Mouse (Mus musculus) lung, embryonic 16.5 days (tissue): ENCODE data around the gene Ric3. TPM values are rescaled to one million over a fixed set of nuclear protein-coding genes. Genes with fewer than 3 reads are reported as not detected.

Experiments used
- ATAC-seq: fragments of 200-750 bp; cut with Nextera tagmentation; 2 replicates; pipeline ENCODE4 v1.8.0; 2017; ENCODE audit warnings: low read depth, mild to moderate bottlenecking, moderate library complexity
- H3K27ac ChIP-seq: fragments of 300-500 bp; sonication (generic); 2 replicates; pipeline ENCODE4 v1.5.1; 2014; ENCODE audit warnings: mild to moderate bottlenecking, control low read depth, low read length
- H3K27me3 ChIP-seq: fragments of 300-500 bp; sonication (generic); 2 replicates; pipeline ENCODE4 v1.6.1; 2014; ENCODE audit warnings: low read depth, low read length, mixed read lengths; ENCODE audit not compliant: control insufficient read depth, insufficient read depth
- H3K36me3 ChIP-seq: fragments of 300-500 bp; sonication (generic); 2 replicates; pipeline ENCODE4 v1.6.1; 2014; ENCODE audit warnings: low read length; ENCODE audit not compliant: control insufficient read depth, insufficient read depth
- H3K4me1 ChIP-seq: fragments of 300-500 bp; sonication (generic); replicated peaks from 2 replicates; pipeline ENCODE4 v1.6.1; 2014; ENCODE audit warnings: low read length, mixed read lengths; ENCODE audit not compliant: control insufficient read depth, insufficient read depth
- H3K4me2 ChIP-seq: fragments of 300-500 bp; sonication (generic); 2 replicates; pipeline ENCODE4 v1.6.1; 2014; ENCODE audit warnings: low read depth, low read length, control low read depth
- H3K4me3 ChIP-seq: fragments of 300-500 bp; sonication (generic); 2 replicates; pipeline ENCODE4 v1.5.1; 2014; ENCODE audit warnings: mild to moderate bottlenecking, low read length, control low read depth
- H3K9ac ChIP-seq: fragments of 300-500 bp; sonication (generic); 2 replicates; pipeline ENCODE4 v1.6.1; 2014; ENCODE audit warnings: low read length, control low read depth
- H3K9me3 ChIP-seq: fragments of 300-500 bp; sonication (generic); 2 replicates; pipeline ENCODE4 v1.6.1; 2016; ENCODE audit warnings: low read length; ENCODE audit not compliant: control insufficient read depth
- WGBS: fragments of 180-500 bp; shearing (Covaris S2); extraction: QIAGEN DNeasy Blood & Tissue Kit; methylation state at CpG from one replicate; pipeline ENCODE4 v1.1.7; 2014; 5-methylcytosine and 5-hydroxymethylcytosine counted together
- polyA plus RNA-seq: library from polyadenylated mRNA; unstranded; fragments of >200 nt; fragmentation: Nextera tagmentation; extraction: Ambion mirVana; gene quantifications from 2 replicates; pipeline ENCODE4 v1.2.1, GENCODE M21; 2015

Ric3 gene
- polyA plus RNA-seq, 1 experiment from 2014 or later, result 1.8 TPM

DNA sequence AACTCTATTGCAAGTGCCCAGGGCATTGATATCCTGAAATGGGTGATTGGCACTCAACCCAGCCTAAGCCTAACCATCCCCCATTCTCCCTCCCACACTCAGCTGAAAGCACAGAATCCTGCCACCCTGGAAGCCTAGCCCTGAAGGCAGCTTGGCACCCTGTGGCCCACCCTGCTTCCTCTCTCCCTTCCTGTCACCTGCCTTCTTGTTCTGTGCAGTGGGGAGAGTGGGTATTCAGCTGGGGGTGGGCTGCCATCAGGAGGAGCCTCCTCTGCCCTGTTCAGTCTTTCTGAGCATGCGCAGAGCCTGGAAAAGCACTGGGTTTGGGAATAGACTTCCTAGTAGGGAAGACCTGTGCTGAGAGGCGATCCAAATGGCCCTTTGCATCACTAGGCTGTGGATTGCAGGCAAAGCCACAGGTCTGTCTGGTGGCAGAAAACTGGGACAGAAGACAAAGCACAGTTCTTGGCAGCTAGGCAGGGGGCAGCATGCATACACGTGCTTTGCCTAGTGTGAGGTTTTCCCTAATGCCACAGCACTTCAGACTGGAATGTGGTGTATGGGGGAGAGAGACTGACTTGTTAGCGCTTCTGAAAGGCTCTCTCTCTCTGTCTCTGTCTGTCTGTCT lies 70.0 kb downstream of the Ric3 start:
- Histone ChIP-seq H3K9ac (no peak overlapping the region), H3K4me3 (no peak overlapping the region), H3K4me1 (0 out of 2 replicates have a peak, but pooled peaks cover 8% of the 10 kb centered on the region), H3K27me3 (peaks cover 29% of the 10 kb centered on the region), H3K9me3 (no peaks in the 10 kb centered on the region), H3K36me3 (no peaks in the 10 kb centered on the region), H3K4me2 (no peak overlapping the region), H3K27ac (no peak overlapping the region)
- no peak for ATAC-seq
- WGBS, result 45% methylated on average over 4 of the region's 4 CpGs

DNA sequence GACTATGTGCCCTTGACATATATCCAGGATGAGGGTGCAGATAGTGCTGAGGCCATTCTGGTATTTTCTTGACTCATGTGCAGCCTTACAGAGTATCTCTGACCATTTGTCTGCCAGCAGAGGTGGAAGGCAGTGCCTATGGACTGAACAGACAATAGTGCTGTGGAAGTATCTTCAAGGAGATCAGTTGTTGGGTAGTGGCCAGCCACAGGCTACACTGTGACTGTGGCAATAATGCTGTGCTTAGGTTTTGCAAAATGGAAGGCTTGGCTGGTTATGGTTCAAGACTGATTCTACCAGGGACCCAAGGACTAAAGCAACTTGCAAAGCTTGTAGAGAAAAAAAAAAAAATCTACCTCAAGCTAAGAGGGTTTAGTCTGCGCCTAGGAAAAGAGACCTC lies 70.6 kb downstream of the Ric3 start:
- ATAC-seq, result no peak
- Histone ChIP-seq H3K9me3 (no peaks in the 10 kb centered on the region), H3K27me3 (peaks cover 29% of the 10 kb centered on the region), H3K4me3 (no peak overlapping the region), H3K4me1 (0 out of 2 replicates have a peak, but pooled peaks cover 8% of the 10 kb centered on the region), H3K4me2 (no peak overlapping the region), H3K9ac (no peak overlapping the region), H3K27ac (no peak overlapping the region), H3K36me3 (no peaks in the 10 kb centered on the region)
- WGBS, result 93% methylated on average over 1 of the region's 1 CpGs

DNA sequence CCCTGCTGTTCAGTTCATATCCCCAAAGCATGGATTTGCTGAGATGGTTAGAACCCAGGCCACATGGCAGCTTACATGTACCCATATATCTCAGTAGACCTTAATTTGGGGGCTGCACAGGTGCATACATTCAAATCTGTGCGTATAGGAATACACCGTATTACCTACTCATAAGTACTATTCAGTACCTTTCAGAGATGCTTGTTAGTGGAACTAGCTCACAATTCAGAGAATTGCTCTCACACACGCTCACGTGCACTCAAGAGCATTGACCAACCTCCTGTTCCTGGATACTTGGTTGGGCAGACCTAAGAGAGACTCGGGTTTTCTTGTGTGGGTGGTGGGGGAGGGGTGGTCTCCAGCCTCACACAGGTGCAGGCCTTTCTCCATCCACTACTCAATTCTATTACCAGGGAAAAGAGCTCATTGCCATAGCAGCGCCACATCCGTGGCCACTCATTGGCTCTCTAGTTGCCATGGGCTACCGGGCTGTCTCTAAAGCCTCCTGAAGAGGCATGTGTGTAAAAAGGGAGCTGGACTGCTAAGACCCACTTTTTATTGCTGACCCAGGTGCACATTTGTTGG lies 71.4 kb downstream of the Ric3 start:
- no peak for ATAC-seq
- H3K9me3 ChIP-seq, result no peaks in the 10 kb centered on the region
- WGBS, result 39% methylated on average over 8 of the region's 8 CpGs
- no peak overlapping the region; the same call in none of the 2 replicates for H3K4me3 ChIP-seq
- H3K9ac ChIP-seq, result no peak overlapping the region; the same call in 1 of the 2 replicates
- peak overlapping the region; percentile 92 for H3K4me2 ChIP-seq
- H3K27me3 ChIP-seq, result peaks cover 29% of the 10 kb centered on the region
- H3K27ac ChIP-seq, result no peak overlapping the region
- H3K36me3 ChIP-seq, result no peaks in the 10 kb centered on the region
- H3K4me1 ChIP-seq, result 0 out of 2 replicates have a peak, but pooled peaks cover 8% of the 10 kb centered on the region

DNA sequence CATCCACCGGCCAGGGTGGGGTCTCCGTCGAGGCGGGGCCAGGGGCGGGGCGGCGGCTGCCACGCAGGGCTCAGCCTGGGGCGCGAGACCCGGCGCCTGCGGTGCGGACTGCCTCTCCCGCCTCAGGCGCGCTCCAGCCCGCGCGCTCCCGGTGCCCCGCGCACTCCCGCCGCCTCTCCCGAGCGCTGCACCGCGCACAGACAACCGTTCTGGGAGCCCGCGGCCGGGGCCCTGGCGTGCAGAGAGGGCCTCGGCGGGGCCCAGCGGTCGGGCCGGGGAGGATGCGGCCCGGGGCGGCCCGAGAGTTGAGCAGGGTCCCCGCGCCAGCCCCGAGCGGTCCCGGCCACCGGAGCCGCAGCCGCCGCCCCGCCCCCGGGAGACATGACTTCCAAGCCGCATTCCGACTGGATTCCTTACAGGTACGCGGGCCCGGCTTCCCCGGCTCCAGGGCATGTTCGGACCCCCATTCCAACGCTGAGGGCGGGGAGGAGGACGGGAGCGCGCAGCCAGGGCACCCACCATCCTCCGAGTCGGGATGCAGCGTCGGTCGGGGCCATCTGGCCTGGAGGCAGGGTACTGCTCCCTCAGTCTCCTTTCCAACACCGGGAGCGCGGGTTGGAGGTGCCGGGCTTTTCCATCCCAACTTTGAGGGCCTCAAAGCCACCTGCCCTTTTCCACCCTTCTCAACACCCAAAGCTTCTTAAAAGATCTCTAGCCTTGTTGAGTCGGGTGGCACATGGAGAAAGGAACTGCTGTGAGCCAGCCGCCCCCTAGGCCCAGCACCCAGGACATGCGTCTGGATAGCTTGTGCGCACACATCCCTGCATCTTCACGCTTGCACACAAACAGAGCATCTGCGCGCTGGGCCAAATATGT lies 72.2 kb downstream of the Ric3 start:
- Histone ChIP-seq H3K4me3 (peak overlapping the region; percentile 65), H3K4me1 (0 out of 2 replicates have a peak, but pooled peaks cover 8% of the 10 kb centered on the region), H3K27me3 (peaks cover 29% of the 10 kb centered on the region), H3K4me2 (peak overlapping the region; percentile 92), H3K9me3 (no peaks in the 10 kb centered on the region), H3K9ac (peak overlapping the region; percentile 64), H3K27ac (no peak overlapping the region), H3K36me3 (no peaks in the 10 kb centered on the region)
- 2% methylated on average over 78 of the region's 82 CpGs for WGBS
- ATAC-seq, result peak; percentile 65

DNA sequence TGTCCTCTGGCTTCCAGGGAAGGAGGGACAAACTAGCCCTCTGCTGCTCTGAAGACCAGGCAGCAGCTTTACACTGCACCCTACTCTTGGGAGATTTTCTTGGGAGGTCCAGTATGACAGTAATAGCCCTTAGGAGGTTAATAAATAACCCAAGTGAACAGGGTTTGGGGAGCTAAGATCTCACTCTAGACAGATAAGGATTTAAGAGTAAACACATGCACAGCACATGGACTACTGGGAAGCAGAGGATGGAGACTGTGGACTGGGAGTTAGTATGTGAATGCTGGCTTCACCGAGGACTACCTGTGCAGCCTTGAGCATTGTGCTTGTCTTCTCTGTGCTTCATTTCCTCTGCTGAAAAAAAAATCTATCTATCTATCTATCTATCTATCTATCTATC lies 73.9 kb downstream of the Ric3 start:
- 0 out of 2 replicates have a peak, but pooled peaks cover 8% of the 10 kb centered on the region for H3K4me1 ChIP-seq
- H3K9me3 ChIP-seq, result no peaks in the 10 kb centered on the region
- ATAC-seq, result no peak
- H3K36me3 ChIP-seq, result no peaks in the 10 kb centered on the region
- H3K27ac ChIP-seq, result no peak overlapping the region
- no peak overlapping the region for H3K4me2 ChIP-seq
- 50% methylated on average over 1 of the region's 1 CpGs for WGBS
- peaks cover 29% of the 10 kb centered on the region for H3K27me3 ChIP-seq
- no peak overlapping the region for H3K4me3 ChIP-seq
- no peak overlapping the region for H3K9ac ChIP-seq

DNA sequence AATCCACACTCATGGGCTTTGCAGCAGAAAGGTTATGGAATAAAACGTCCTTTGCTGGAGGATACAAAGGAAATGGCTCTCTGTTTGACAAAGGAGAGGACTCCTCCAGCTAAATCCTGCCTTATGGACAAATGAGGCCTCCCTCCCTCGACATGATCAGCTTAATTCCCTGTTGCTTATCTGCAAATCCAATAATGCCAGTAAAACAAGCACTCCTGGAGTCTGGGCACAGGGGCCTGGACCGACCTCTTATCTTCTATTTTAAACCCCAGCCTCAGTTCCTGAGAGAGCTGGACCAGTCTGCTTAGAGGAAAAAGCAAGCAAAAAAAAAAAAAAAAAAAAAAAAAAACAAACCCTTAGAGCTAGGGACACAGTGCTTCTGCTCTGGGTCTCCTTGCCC lies 79.5 kb downstream of the Ric3 start:
- 14% methylated on average over 3 of the region's 3 CpGs for WGBS
- Histone ChIP-seq H3K4me1 (no peaks in the 10 kb centered on the region), H3K27ac (no peak overlapping the region), H3K4me3 (no peak overlapping the region), H3K36me3 (no peaks in the 10 kb centered on the region), H3K27me3 (no peaks in the 10 kb centered on the region), H3K9ac (no peak overlapping the region), H3K4me2 (no peak overlapping the region), H3K9me3 (no peaks in the 10 kb centered on the region)
- ATAC-seq, result no peak

DNA sequence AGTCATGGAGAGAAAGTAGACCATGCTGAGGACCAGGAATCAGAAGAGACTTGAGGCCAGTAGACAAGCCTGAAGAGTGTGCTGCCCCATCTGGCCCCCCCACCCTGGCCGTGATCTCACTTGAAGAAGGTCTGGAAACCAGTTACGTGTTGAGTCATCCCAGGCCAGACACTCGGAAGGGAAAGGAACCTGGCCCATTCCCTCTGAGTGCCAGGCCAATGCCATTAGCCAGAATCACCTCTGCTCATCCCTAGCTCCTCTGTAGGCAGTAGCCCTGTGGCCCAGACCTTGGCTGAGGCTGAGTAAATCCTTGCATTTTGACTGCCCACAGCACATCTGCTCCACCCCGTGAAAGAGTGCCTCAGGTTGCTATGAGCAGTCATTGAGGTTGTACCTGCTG lies 81.2 kb downstream of the Ric3 start:
- no peaks in the 10 kb centered on the region for H3K4me1 ChIP-seq
- H3K4me3 ChIP-seq, result no peak overlapping the region
- no peak overlapping the region for H3K9ac ChIP-seq
- H3K36me3 ChIP-seq, result no peaks in the 10 kb centered on the region
- H3K27me3 ChIP-seq, result no peaks in the 10 kb centered on the region
- no peaks in the 10 kb centered on the region for H3K9me3 ChIP-seq
- H3K27ac ChIP-seq, result no peak overlapping the region
- ATAC-seq, result no peak
- no peak overlapping the region for H3K4me2 ChIP-seq
- WGBS, result 73% methylated on average over 4 of the region's 4 CpGs

DNA sequence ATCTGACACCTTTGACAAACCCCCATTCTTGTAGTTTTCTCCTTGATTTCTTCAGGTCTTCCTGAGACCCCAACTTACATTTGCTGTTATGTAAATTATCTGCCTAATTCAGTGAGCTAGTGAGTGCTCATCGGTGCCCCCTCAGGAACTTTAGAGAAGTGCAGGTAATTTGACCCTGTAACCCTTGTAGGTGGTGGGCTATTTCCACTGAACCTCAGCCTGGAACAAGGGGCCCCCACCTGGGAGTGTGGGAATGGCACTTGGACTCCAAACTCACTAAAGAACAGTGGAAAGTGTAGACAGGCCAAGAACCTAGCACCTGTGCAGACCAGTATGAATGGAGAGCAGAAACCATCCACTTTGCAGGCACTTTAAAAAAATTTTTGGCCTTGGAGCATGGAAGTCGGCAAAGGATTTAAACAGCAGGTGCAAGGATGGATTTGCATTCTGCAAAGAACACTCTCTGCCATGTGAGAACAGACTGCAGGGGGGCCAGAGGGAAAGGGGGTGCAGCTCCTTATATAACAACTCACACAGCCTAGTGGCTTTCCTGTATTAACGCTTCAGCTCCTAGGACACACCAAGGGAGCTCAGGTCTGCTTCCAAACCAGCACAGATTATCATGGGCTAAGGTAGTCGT lies 82.7 kb downstream of the Ric3 start:
- ATAC-seq, result no peak
- WGBS, result 38% methylated on average over 4 of the region's 4 CpGs
- Histone ChIP-seq H3K27ac (no peak overlapping the region), H3K9me3 (no peaks in the 10 kb centered on the region), H3K9ac (no peak overlapping the region), H3K36me3 (no peaks in the 10 kb centered on the region), H3K4me2 (no peak overlapping the region), H3K27me3 (no peaks in the 10 kb centered on the region), H3K4me1 (no peaks in the 10 kb centered on the region), H3K4me3 (no peak overlapping the region)

DNA sequence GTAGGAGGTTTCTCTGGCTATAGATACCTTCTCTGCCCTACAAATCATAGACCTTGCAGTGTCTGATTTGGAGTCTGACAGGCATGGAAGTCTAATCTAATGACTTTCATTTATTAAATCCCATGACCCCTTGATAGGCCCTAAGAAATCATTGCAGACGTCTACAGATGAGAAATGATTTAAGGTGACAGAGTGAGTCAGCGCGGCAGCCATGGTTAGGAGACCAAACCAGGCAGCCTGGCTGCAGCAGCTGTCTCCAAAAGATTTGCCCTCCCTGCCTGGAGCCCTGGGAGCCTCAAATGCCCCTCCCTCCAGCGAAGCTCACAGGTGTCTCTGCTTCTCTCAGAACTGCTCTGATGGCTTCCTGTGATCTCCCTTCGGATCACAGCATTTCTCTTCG lies 87.0 kb downstream of the Ric3 start:
- no peak overlapping the region for H3K4me2 ChIP-seq
- H3K9ac ChIP-seq, result no peak overlapping the region
- WGBS, result 57% methylated on average over 6 of the region's 6 CpGs
- ATAC-seq, result no peak
- no peak overlapping the region for H3K27ac ChIP-seq
- H3K4me3 ChIP-seq, result no peak overlapping the region
- no peaks in the 10 kb centered on the region for H3K27me3 ChIP-seq
- H3K9me3 ChIP-seq, result no peaks in the 10 kb centered on the region
- H3K4me1 ChIP-seq, result no peaks in the 10 kb centered on the region; the same call in 1 of the 2 replicates
- no peaks in the 10 kb centered on the region for H3K36me3 ChIP-seq
